Mouse (Mus musculus): Measurements from ENCODE around the gene Cep170b.

GRCm38 (mm10) chr12:112722240-112723027 is 2.2 kb downstream of the Cep170b start:
- no peak for TF ChIP-seq CTCF (IDR thresholded peaks at IDR 0.05; ENCODE audit: low read depth)
- TF ChIP-seq EP300 (IDR thresholded peaks at IDR 0.05; ENCODE audit: low read depth), result no peak

Data from liver, embryonic 14.5 days (tissue).